Mouse (Mus musculus) liver, adult 2 months (tissue): ENCODE data around the gene Gck.

ENCODE experiments used
- CTCF ChIP-seq: fragments of 200-500 bp; IDR thresholded peaks from 2 replicates; pipeline ENCODE4 v1.5.1; 2011; ENCODE audit warnings: low read depth, low read length, control low read depth
- POLR2A ChIP-seq: fragments of 200-500 bp; IDR thresholded peaks from 2 replicates; pipeline ENCODE4 v1.6.1; 2011; ENCODE audit warnings: low read length, control low read depth; ENCODE audit not compliant: insufficient read depth; ENCODE audit errors: extremely low read depth

- TF ChIP-seq CTCF (peak; percentile 19; the same call in 1 of the 2 replicates), POLR2A (no peak)
Observed at GRCm38 (mm10) chr11:5953130-5953765, 3.4 kb upstream of the Gck start.
